Mouse (Mus musculus): Measurements from ENCODE around the gene Kcnma1. TPM values are rescaled to one million over a fixed set of nuclear protein-coding genes. Genes with fewer than 3 reads are reported as not detected.

Gene Kcnma1
- polyA plus RNA-seq, 1 experiment from 2014 or later, result 7.8 TPM

DNA sequence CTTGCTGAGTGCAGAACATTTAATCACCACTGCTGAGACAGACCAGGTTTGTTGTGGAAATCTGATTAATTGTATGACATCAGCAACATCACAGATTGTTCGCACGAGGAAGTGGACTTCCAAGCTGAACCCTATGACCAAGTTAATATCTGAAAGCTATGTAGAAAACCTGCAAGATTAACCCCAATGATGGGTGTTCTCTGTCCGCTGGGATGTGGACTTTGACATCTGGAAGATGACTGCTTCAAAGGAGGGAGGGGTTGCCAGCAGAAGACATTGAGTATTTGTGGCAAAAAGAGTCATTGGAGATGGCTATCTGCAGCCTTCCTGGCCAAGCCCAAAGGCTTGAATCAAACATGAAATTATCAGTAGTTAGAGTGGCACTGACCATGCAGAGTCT is 480.9 kb downstream of the Kcnma1 start:
- Histone ChIP-seq H3K4me3 (no peak overlapping the region), H3K27ac (no peak overlapping the region), H3K9ac (no peak overlapping the region), H3K9me3 (no peaks in the 10 kb centered on the region), H3K36me3 (no peaks in the 10 kb centered on the region), H3K4me1 (peaks cover 11% of the 10 kb centered on the region), H3K27me3 (no peaks in the 10 kb centered on the region), H3K4me2 (no peak overlapping the region)
- ATAC-seq (ENCODE audit: insufficient number of reproducible peaks, low FRiP score, low TSS enrichment, low read depth), result no peak
- WGBS, result 85% methylated on average over 3 of the region's 3 CpGs

DNA sequence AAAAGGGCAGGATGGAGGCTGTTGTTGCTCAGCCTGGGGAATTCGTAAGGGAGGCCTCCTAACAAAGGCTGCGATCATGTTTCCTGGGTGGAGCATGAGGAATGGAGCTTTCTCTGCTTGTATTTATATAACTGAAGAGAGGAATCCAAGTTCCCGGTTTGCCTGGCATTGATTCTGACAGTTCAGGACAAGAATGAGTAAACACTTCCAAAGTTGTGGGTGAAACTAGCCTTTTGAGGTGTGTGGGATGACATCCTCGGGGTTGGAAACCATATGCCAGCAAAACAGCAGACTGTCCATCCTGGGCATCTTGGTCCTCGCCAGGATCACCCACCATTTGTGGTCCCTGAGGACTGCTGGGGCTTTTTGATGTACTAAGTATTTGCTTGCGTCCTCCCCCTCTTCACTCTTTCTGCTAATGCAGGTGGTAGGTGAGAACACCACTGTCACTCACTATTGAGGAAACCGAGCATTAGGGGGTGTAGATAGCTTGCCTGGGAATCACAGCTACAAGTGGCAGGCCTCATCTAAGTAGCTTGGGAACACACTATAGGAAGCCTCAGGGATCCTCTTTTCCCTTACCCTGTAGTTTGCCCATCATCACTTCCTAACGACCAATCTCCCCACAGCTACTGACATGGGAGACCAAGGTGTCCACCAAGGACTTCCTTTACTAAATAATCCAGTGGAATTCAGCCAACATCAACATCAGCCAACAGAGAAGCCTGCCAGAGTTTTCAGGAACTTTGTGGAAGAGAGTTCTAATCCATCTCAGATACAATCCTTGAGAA is 482.4 kb downstream of the Kcnma1 start:
- ATAC-seq (ENCODE audit: insufficient number of reproducible peaks, low FRiP score, low TSS enrichment, low read depth), result no peak
- no peak overlapping the region for H3K9ac ChIP-seq
- no peaks in the 10 kb centered on the region for H3K36me3 ChIP-seq
- 72% methylated on average over 8 of the region's 8 CpGs for WGBS
- H3K9me3 ChIP-seq, result no peaks in the 10 kb centered on the region
- no peak overlapping the region for H3K27ac ChIP-seq
- peaks cover 14% of the 10 kb centered on the region for H3K4me1 ChIP-seq
- H3K4me3 ChIP-seq, result no peak overlapping the region
- H3K27me3 ChIP-seq, result no peaks in the 10 kb centered on the region
- no peak overlapping the region for H3K4me2 ChIP-seq

DNA sequence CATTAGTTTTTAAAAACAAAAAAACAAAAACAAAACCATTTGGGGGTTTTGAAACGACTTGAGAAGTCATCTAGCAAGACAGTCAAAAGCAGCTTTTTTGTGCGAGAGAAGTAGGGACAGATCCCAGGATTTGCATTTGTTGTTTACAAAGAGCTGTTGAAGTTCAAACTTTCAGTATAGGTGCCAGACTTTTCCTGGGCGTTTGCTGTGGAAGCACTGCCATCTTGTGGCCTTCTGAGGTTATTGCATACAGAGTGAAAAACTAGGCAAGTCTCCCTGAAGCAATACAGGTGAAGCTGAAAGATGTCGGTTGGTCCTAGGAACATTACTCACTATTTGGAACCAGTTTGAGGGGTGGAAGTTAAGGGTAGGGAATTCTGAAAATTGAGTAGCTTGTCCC is 484.6 kb downstream of the Kcnma1 start:
- no peak overlapping the region for H3K4me2 ChIP-seq
- H3K4me1 ChIP-seq, result peaks cover 16% of the 10 kb centered on the region
- H3K9me3 ChIP-seq, result no peaks in the 10 kb centered on the region
- 5% methylated on average over 4 of the region's 4 CpGs for WGBS
- ATAC-seq (ENCODE audit: insufficient number of reproducible peaks, low FRiP score, low TSS enrichment, low read depth), result no peak
- no peak overlapping the region for H3K9ac ChIP-seq
- H3K4me3 ChIP-seq, result no peak overlapping the region
- peak overlapping the region; percentile 47; the same call in 1 of the 2 replicates for H3K27ac ChIP-seq
- no peaks in the 10 kb centered on the region for H3K27me3 ChIP-seq
- no peaks in the 10 kb centered on the region for H3K36me3 ChIP-seq

DNA sequence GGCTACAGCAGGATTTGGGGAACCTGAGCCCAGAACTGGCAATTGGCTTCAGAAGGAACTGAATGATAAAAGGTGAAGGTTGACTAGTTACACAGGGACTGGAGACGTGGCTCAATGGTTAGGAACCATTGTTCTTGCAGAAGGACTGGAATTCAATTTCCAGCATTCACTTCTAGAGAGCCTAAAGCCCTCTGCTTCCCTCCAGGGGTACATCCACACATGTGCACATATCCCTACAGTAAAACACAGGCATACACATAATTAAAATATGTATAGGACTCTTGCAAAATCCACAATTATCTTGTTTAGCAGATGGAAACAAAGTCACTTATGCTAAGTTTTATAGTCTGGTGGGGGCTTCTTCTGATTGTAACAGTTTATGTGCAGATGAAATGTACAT is 485.1 kb downstream of the Kcnma1 start:
- Histone ChIP-seq H3K4me2 (no peak overlapping the region), H3K36me3 (no peaks in the 10 kb centered on the region), H3K4me3 (no peak overlapping the region), H3K9me3 (no peaks in the 10 kb centered on the region), H3K27me3 (no peaks in the 10 kb centered on the region), H3K9ac (no peak overlapping the region), H3K27ac (peak overlapping the region; percentile 47; the same call in 1 of the 2 replicates), H3K4me1 (peaks cover 18% of the 10 kb centered on the region)
- no peak for ATAC-seq (ENCODE audit: insufficient number of reproducible peaks, low FRiP score, low TSS enrichment, low read depth)
- WGBS, result 64% methylated on average over 1 of the region's 1 CpGs

DNA sequence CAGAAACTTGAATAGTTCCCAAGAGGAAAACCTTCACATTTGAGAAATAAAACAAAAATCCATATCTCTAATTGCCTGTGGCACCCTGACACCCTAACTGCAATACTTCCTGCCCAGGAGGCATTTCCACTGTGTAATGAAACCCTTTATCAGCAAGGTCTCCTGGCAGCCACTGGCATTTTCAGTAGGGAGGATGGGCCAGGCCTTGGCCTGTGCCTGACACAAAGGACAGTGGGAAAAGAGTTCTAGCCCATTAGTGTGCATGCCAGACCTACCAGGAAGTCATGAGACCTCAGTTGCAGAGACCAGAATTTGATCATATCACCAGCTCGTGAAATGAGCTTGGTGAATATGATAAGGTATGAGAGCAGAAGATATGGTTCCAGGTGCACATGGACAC is 488.4 kb downstream of the Kcnma1 start:
- Histone ChIP-seq H3K27me3 (no peaks in the 10 kb centered on the region), H3K4me1 (peaks cover 30% of the 10 kb centered on the region), H3K27ac (no peak overlapping the region), H3K36me3 (no peaks in the 10 kb centered on the region), H3K9me3 (no peaks in the 10 kb centered on the region), H3K9ac (no peak overlapping the region), H3K4me2 (no peak overlapping the region), H3K4me3 (no peak overlapping the region)
- ATAC-seq (ENCODE audit: insufficient number of reproducible peaks, low FRiP score, low TSS enrichment, low read depth), result no peak
- 82% methylated on average over 1 of the region's 1 CpGs for WGBS

DNA sequence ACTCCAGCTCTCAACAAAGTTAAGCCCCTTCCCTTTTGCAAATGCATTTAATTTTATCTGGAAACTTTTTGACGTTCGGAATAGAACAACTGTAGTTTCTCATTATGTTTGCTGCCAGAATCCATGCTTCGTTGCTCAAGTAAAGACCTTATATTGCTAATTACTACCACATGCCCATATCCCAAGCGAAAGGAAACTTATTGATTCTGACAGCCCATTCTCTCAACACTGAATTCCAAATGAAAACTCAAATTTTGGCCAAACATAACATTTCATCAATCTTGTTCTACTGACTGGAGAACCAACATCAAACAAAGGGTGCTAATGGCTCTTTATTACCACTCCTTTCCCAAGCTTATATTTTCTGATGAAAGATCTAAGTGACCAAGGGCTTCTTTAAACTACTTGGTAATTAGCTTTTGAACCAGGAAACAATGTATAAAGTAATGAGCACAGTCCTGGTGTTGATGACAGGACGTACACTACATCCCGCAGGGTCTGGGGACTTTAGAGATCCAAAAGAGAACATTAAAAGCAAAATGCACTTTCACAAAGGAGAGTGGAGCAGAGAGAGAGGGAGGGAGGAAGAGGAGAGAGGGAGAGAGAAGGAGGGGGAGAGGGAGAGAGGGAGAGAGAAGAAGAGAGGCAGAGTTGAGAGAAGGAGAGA is 490.3 kb downstream of the Kcnma1 start:
- 30% methylated on average over 6 of the region's 6 CpGs for WGBS
- no peak overlapping the region for H3K4me3 ChIP-seq
- H3K36me3 ChIP-seq, result no peaks in the 10 kb centered on the region
- peaks cover 26% of the 10 kb centered on the region for H3K4me1 ChIP-seq
- H3K9ac ChIP-seq, result no peak overlapping the region
- peak overlapping the region; percentile 50 for H3K27ac ChIP-seq
- H3K9me3 ChIP-seq, result no peaks in the 10 kb centered on the region
- no peak overlapping the region for H3K4me2 ChIP-seq
- no peak for ATAC-seq (ENCODE audit: insufficient number of reproducible peaks, low FRiP score, low TSS enrichment, low read depth)
- no peaks in the 10 kb centered on the region for H3K27me3 ChIP-seq

DNA sequence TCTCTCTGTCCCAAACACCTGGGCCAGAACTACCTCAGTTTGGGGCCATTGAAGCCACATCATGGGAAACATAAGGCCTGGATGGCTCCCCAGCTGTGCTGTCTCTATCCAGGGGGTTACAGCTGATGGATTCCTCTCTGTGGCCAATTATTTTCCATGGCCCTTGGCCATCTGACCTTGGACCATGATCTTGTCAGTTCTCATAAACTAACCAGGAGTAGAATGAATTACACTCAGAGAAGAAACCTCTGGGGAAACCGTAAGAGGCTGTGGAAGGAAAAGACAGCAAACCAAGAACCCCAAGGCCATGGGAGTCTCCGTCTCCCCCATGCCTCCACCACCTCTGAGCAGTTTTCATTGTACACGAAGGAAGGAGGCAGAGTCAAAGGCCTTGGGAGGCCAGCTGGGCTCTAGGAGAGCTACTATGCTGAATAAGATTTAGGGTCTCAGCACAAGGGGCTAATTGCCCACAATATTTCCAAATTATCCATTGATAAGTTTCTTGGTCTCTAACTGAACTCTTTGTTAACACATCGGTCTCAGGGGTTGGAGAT is 491.6 kb downstream of the Kcnma1 start:
- H3K9me3 ChIP-seq, result no peaks in the 10 kb centered on the region
- H3K4me2 ChIP-seq, result no peak overlapping the region
- H3K4me1 ChIP-seq, result peaks cover 18% of the 10 kb centered on the region
- H3K4me3 ChIP-seq, result no peak overlapping the region
- no peak overlapping the region for H3K9ac ChIP-seq
- WGBS, result 69% methylated on average over 4 of the region's 4 CpGs
- no peaks in the 10 kb centered on the region for H3K27me3 ChIP-seq
- H3K27ac ChIP-seq, result peak overlapping the region; percentile 68
- ATAC-seq (ENCODE audit: insufficient number of reproducible peaks, low FRiP score, low TSS enrichment, low read depth), result no peak
- no peaks in the 10 kb centered on the region for H3K36me3 ChIP-seq

DNA sequence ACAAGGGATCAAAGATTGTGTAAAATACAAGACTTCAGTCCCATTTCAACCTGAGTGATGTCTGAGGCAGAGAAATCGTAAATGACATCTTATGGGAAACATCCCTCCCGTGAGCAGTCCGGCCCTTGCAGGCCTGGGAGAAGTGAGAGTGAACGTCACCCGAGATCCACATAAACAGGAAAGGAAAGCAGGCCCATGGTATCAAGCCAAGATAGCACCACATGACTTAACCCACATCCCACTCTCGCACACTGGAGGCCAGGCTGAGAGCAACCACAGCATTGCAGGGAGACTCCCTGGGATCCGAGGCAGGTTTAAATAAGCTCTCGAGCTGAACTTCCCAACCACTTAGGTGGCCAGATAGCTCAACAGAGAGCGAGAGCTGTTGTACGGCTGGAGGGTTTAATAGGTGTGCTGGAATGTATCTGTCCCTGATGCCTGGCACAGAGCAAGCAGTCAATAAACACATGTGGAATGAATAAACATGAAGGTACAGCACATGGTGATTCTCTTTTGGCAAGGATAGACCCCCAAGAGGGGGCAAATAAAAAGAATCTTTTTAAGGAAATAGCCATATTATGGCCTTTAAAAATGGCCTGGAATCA is 493.1 kb downstream of the Kcnma1 start:
- no peaks in the 10 kb centered on the region for H3K36me3 ChIP-seq
- H3K9ac ChIP-seq, result no peak overlapping the region
- H3K4me2 ChIP-seq, result no peak overlapping the region
- H3K27ac ChIP-seq, result 0 out of 2 replicates have a peak overlapping the region, but pooled peaks have one; percentile 27
- no peak for ATAC-seq (ENCODE audit: insufficient number of reproducible peaks, low FRiP score, low TSS enrichment, low read depth)
- WGBS, result 31% methylated on average over 10 of the region's 10 CpGs
- no peaks in the 10 kb centered on the region for H3K27me3 ChIP-seq
- peaks cover 18% of the 10 kb centered on the region for H3K4me1 ChIP-seq
- H3K9me3 ChIP-seq, result no peaks in the 10 kb centered on the region
- no peak overlapping the region for H3K4me3 ChIP-seq

DNA sequence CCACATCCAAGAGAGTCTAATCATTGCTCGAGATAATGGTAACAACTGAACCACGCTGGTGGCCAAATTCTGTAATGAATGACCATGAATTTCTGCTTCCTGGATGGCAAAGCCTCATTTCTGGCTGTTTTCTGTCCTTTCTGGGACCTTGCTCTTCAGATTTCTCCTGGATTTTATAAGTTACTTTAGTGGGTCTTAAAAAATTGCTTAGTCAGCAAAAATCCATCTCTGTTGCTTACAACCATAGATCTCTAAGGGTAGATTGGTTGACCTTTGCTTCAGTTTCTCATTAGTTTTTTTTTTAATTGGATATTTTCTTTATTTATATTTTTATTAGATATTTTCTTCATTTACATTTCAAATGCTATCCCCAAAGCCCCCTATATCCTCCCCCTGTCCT is 496.9 kb downstream of the Kcnma1 start:
- Histone ChIP-seq H3K27ac (no peak overlapping the region), H3K9me3 (no peaks in the 10 kb centered on the region), H3K27me3 (no peaks in the 10 kb centered on the region), H3K4me1 (peaks cover 8% of the 10 kb centered on the region), H3K9ac (no peak overlapping the region), H3K4me3 (no peak overlapping the region), H3K36me3 (no peaks in the 10 kb centered on the region), H3K4me2 (no peak overlapping the region)
- no peak for ATAC-seq (ENCODE audit: insufficient number of reproducible peaks, low FRiP score, low TSS enrichment, low read depth)
- 96% methylated on average over 2 of the region's 2 CpGs for WGBS

DNA sequence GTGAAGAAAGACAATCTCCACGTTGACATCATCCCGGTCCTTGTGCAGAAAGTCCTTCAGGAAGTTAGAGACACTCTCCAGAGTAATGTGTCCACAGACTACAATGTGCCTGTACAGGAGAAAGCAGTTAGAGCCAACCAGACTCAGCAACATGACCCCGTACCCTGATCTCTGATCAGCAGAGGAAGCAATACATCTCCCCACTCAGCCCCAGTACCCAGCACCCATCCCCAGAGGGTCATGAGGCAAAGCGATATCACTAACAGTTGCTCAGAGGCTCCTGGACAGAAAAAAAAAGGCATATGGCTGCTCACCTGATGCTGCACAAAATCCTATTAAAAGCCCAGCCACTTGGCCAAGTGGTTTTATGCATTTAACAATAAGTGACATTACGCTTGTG is 504.5 kb downstream of the Kcnma1 start:
- Histone ChIP-seq H3K4me2 (no peak overlapping the region), H3K4me3 (no peak overlapping the region), H3K27me3 (no peaks in the 10 kb centered on the region), H3K36me3 (no peaks in the 10 kb centered on the region), H3K27ac (no peak overlapping the region), H3K9ac (no peak overlapping the region), H3K9me3 (no peaks in the 10 kb centered on the region), H3K4me1 (no peaks in the 10 kb centered on the region)
- no peak for ATAC-seq (ENCODE audit: insufficient number of reproducible peaks, low FRiP score, low TSS enrichment, low read depth)
- WGBS, result 74% methylated on average over 5 of the region's 5 CpGs

DNA sequence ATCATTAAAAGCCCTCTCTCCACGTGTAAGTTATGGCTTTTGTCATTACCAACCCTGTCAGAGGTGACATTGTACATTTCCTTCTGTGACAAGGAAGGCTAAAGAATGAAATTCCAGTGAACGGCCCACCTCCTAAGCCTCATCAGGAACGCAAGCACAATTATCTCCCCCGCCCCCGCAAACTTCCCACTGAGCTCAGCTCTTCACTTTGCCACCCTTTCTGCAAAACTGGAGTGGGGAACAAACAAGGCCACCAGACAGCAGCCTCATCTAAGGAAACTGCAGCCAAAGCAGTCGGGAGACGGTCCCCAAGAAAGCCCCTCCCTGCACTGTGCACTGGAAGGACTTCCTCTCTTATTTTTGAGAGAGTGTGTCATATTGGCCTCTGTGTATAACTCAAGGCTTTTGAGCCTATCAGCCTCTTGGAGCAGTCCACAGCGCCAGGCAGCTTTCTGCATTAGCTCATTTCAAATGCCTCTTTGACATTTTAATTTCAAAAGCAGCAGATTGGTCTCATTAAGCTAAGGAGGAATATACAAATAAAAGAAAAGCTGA is 512.0 kb downstream of the Kcnma1 start:
- ATAC-seq (ENCODE audit: insufficient number of reproducible peaks, low FRiP score, low TSS enrichment, low read depth), result no peak
- Histone ChIP-seq H3K36me3 (no peaks in the 10 kb centered on the region), H3K4me1 (peaks cover 6% of the 10 kb centered on the region; the same call in 1 of the 2 replicates), H3K27me3 (no peaks in the 10 kb centered on the region), H3K27ac (no peak overlapping the region), H3K4me3 (no peak overlapping the region), H3K9me3 (no peaks in the 10 kb centered on the region), H3K4me2 (no peak overlapping the region), H3K9ac (no peak overlapping the region)
- WGBS, result 26% methylated on average over 8 of the region's 8 CpGs

DNA sequence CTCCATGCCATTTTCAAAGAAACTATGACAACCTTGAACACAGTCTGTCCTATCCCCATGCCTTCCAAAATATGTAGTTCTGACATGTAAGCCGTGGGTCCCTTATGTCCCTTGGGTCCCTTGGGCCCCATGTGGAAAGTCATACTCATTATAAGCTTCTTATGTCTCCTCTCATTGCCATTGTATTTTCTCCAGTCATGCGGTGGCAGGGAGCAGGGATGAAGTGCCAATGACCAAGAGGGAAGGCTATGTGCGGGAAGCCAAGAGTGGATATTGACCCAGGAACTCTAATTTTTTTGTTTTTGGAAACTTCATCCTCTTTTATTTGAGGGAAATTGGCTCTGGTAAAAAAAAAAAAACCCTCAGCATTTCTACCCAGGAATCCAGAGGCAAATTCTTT is 517.5 kb downstream of the Kcnma1 start:
- Histone ChIP-seq H3K4me2 (no peak overlapping the region), H3K4me1 (peaks cover 11% of the 10 kb centered on the region; the same call in 1 of the 2 replicates), H3K9me3 (no peaks in the 10 kb centered on the region), H3K27ac (no peak overlapping the region), H3K4me3 (no peak overlapping the region), H3K27me3 (no peaks in the 10 kb centered on the region), H3K9ac (no peak overlapping the region), H3K36me3 (no peaks in the 10 kb centered on the region)
- ATAC-seq (ENCODE audit: insufficient number of reproducible peaks, low FRiP score, low TSS enrichment, low read depth), result no peak
- 83% methylated on average over 3 of the region's 3 CpGs for WGBS
